Mouse (Mus musculus) gastrocnemius, postnatal 4 days (tissue): ENCODE measurements around the gene Cdc42ep3. TPM values are rescaled to one million over a fixed set of nuclear protein-coding genes. Genes with fewer than 3 reads are reported as not detected.

Experiments
- DNase-seq, 2 experiments: peaks; one replicate each; pipeline ENCODE4 v3.0.0; 2021 to 2022; ENCODE audit warnings: low spot score in 2 of 2, mixed read lengths in 2 of 2
- total RNA-seq, 2 experiments: library from RNA; stranded (reverse); gene quantifications; 2 replicates each; pipeline ENCODE4 v1.2.3; 2021

Gene Cdc42ep3
- total RNA-seq, 2 experiments from 2014 or later = 29.2 to 37.2 TPM

DNA sequence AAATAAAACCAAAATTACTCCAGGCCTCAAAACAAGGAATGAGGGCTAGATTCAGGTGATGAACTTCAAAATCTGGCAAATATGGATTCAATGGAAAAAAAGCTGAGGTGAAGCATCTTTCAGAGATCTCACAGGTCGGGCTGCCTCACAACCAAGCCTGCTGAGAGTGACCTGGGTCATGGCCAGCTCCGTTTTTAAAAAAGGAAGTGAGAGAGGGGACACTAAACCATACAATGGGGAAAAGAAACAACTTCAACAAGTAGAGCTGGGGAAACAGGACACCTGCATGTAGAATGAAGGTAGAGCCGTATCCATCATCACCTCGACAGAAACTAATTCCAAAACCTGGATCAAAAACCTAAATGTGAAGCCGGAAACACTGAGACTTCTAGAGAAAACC lies 63.2 kb downstream of the Cdc42ep3 start:
- DNase-seq = no peak

GRCm38 (mm10) chr17:79290697-79291096 lies 64.2 kb downstream of the Cdc42ep3 start:
- DNase-seq = no peak

GRCm38 (mm10) chr17:79287302-79287701 lies 67.6 kb downstream of the Cdc42ep3 start:
- DNase-seq = no peak

DNA sequence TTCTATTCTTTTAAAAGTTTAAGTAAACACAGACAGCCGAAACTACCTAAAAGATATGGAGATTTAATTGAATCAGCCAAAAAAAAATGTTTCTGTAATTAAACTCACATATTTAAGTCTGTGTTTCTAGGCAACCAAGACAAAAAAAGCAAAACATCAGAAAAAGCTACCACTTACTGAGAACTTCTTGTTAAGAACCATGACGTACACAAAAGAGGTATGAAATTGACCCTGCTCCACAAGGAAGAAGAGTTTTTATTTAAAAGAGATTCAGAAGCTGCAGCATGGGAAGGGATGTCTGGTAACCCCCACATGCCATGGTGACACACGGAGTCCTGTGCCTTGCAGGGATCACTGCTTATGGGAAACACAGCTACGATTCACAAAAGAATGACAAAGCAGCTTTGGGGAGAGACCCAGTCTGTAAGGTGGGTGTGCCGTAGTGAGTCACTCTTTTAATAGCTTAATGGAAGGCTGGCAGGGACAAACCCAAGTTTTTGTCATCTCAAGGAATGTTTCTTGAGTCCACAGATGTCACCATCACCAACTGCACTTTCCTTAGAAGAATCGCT lies 69.8 kb downstream of the Cdc42ep3 start:
- DNase-seq = no peak
